Mouse (Mus musculus): ENCODE data around the gene Ank3.

- TF ChIP-seq CTCF (IDR thresholded peaks at IDR 0.05; ENCODE audit: control insufficient read depth, insufficient read depth, low read length) = no peak
- TF ChIP-seq POLR2A (IDR thresholded peaks at IDR 0.05; ENCODE audit: borderline replicate concordance, control insufficient read depth, low read depth, low read length) = no peak
These were observed 218.4 kb downstream of the Ank3 start for GRCm38 (mm10) chr10:69616953-69617352.
